Mouse (Mus musculus) CH12.LX (cell line): ENCODE data around the gene Yars. TPM values are rescaled to one million over a fixed set of nuclear protein-coding genes. Genes with fewer than 3 reads are reported as not detected.

ENCODE experiments used
- DNase-seq: peaks from one replicate; pipeline ENCODE4 v3.0.0-alpha.2; 2013; ENCODE audit errors: extremely low read depth
- H3K27ac ChIP-seq: 2 replicates; pipeline ENCODE4 v1.5.1; 2012; ENCODE audit warnings: low read depth, mild to moderate bottlenecking, control low read depth, moderate library complexity; ENCODE audit not compliant: insufficient read depth
- H3K27me3 ChIP-seq: replicated peaks from 2 replicates; pipeline ENCODE3; 2012; ENCODE audit warnings: inconsistent platforms
- H3K36me3 ChIP-seq, 2 experiments: replicated peaks in 1 of 2; 2 replicates each; pipeline versions ENCODE3 to v1.6.1; 2012; ENCODE audit warnings: inconsistent platforms in 1 of 2, low read length in 1 of 2, mild to moderate bottlenecking in 1 of 2, mixed read lengths in 1 of 2, moderate library complexity in 1 of 2; ENCODE audit not compliant: control insufficient read depth in 1 of 2, insufficient read depth in 1 of 2
- H3K4me1 ChIP-seq, 2 experiments: 2 replicates each; pipeline ENCODE4 v1.6.1; 2012; ENCODE audit warnings: inconsistent platforms in 1 of 2, moderate library complexity in 1 of 2; ENCODE audit not compliant: insufficient read depth in 2 of 2, control insufficient read depth in 1 of 2
- H3K4me2 ChIP-seq: 2 replicates; pipeline ENCODE4 v1.6.1; 2012; ENCODE audit warnings: low read depth, mild to moderate bottlenecking, control low read depth; ENCODE audit not compliant: poor library complexity, insufficient read depth, severe bottlenecking
- H3K4me3 ChIP-seq, 3 experiments: fragments of 150-350 bp in 1 of 3; sonication (generic) in 1 of 3; replicated peaks in 1 of 3; 2 replicates each; pipeline versions ENCODE3 to v1.5.1; 2011 to 2012; ENCODE audit warnings: low read depth in 2 of 3, low read length in 2 of 3, mild to moderate bottlenecking in 2 of 3, moderate library complexity in 2 of 3, control low read depth in 1 of 3, improper control_type of control experiment in 1 of 3, inconsistent platforms in 1 of 3, mixed read lengths in 1 of 3; ENCODE audit not compliant: poor library complexity in 1 of 3
- H3K79me2 ChIP-seq: replicated peaks from 2 replicates; pipeline ENCODE4 v1.6.1; 2012; ENCODE audit warnings: mild to moderate bottlenecking, moderate library complexity; ENCODE audit not compliant: control insufficient read depth, poor library complexity, insufficient read depth, severe bottlenecking; ENCODE audit errors: extremely low read depth
- H3K9ac ChIP-seq: 2 replicates; pipeline ENCODE4 v1.6.1; 2012; ENCODE audit warnings: low read depth, mild to moderate bottlenecking, control low read depth, moderate library complexity; ENCODE audit not compliant: insufficient read depth
- H3K9me3 ChIP-seq: replicated peaks from 2 replicates; pipeline ENCODE3; 2012; ENCODE audit warnings: low read length, inconsistent platforms, mixed read lengths
- BHLHE40 ChIP-seq: IDR thresholded peaks from 2 replicates; pipeline ENCODE4 v1.6.1; 2011; ENCODE audit warnings: mild to moderate bottlenecking, low read depth, low read length, improper control_type of control experiment
- CHD1 ChIP-seq: IDR thresholded peaks from 2 replicates; pipeline ENCODE4 v1.6.1; 2012; ENCODE audit warnings: low read depth, low read length, improper control_type of control experiment, inconsistent platforms
- CHD2 ChIP-seq: IDR thresholded peaks from 2 replicates; pipeline ENCODE4 v1.6.1; 2011; ENCODE audit warnings: low read length, improper control_type of control experiment
- CTCF ChIP-seq, 2 experiments: IDR thresholded peaks in 1 of 2; conservative IDR thresholded peaks in 1 of 2; 2 replicates each; pipeline ENCODE4 v1.5.1; 2011 to 2012; ENCODE audit warnings: low read depth in 2 of 2, low read length in 2 of 2, improper control_type of control experiment in 1 of 2, inconsistent platforms in 1 of 2, mild to moderate bottlenecking in 1 of 2, moderate library complexity in 1 of 2
- ELF1 ChIP-seq: IDR thresholded peaks from 2 replicates; pipeline ENCODE4 v1.6.1; 2014; ENCODE audit warnings: low read depth, mild to moderate bottlenecking, inconsistent platforms, low read length, improper control_type of control experiment
- EP300 ChIP-seq: IDR thresholded peaks from 2 replicates; pipeline ENCODE4 v1.6.1; 2011; ENCODE audit warnings: low read length, improper control_type of control experiment
- ETS1 ChIP-seq: conservative IDR thresholded peaks from 2 replicates; pipeline ENCODE4 v1.6.1; 2012; ENCODE audit warnings: low read depth, mild to moderate bottlenecking, inconsistent platforms, low read length, improper control_type of control experiment, moderate library complexity
- GABPA ChIP-seq: IDR thresholded peaks from 2 replicates; pipeline ENCODE4 v1.6.1; 2012; ENCODE audit warnings: low read depth, low read length, improper control_type of control experiment, inconsistent platforms; ENCODE audit not compliant: insufficient replicate concordance
- HCFC1 ChIP-seq: IDR thresholded peaks from 2 replicates; pipeline ENCODE4 v1.6.1; 2012; ENCODE audit warnings: low read depth, mild to moderate bottlenecking, inconsistent platforms, low read length, improper control_type of control experiment
- IRF4 ChIP-seq: IDR thresholded peaks from 2 replicates; pipeline ENCODE4 v1.6.1; 2014; ENCODE audit warnings: low read depth, mild to moderate bottlenecking, inconsistent platforms, low read length, improper control_type of control experiment
- JUND ChIP-seq: conservative IDR thresholded peaks from 2 replicates; pipeline ENCODE4 v1.6.1; 2011; ENCODE audit warnings: low read depth, low read length, improper control_type of control experiment
- MAFK ChIP-seq: IDR thresholded peaks from 2 replicates; pipeline ENCODE4 v1.6.1; 2011; ENCODE audit warnings: low read length, improper control_type of control experiment; ENCODE audit not compliant: insufficient replicate concordance
- MAX ChIP-seq: IDR thresholded peaks from 2 replicates; pipeline ENCODE4 v1.6.1; 2011; ENCODE audit warnings: low read length, improper control_type of control experiment
- MAZ ChIP-seq: IDR thresholded peaks from 2 replicates; pipeline ENCODE4 v1.6.1; 2012; ENCODE audit warnings: low read depth, mild to moderate bottlenecking, inconsistent platforms, low read length, improper control_type of control experiment, moderate library complexity
- MYC ChIP-seq: IDR thresholded peaks from 2 replicates; pipeline ENCODE4 v1.6.1; 2011; ENCODE audit warnings: low read depth, mild to moderate bottlenecking, improper control_type of control experiment, low read length
- NELFE ChIP-seq: IDR thresholded peaks from 2 replicates; pipeline ENCODE4 v1.6.1; 2011; ENCODE audit warnings: low read depth, low read length, improper control_type of control experiment
- PAX5 ChIP-seq: IDR thresholded peaks from 2 replicates; pipeline ENCODE4 v1.6.1; 2012; ENCODE audit warnings: low read length, inconsistent platforms, mixed read lengths
- POLR2A ChIP-seq: IDR thresholded peaks from 2 replicates; pipeline ENCODE4 v1.6.1; 2011; ENCODE audit warnings: low read depth, mild to moderate bottlenecking, improper control_type of control experiment, low read length
- POLR2AphosphoS2 ChIP-seq: IDR thresholded peaks from 2 replicates; pipeline ENCODE4 v1.6.1; 2011; ENCODE audit warnings: low read depth, low read length, improper control_type of control experiment
- RAD21 ChIP-seq: IDR thresholded peaks from 2 replicates; pipeline ENCODE4 v1.6.1; 2011; ENCODE audit warnings: low read depth, mild to moderate bottlenecking, low read length, improper control_type of control experiment, moderate library complexity
- RCOR1 ChIP-seq: conservative IDR thresholded peaks from 2 replicates; pipeline ENCODE4 v1.6.1; 2012; ENCODE audit warnings: low read depth, mild to moderate bottlenecking, inconsistent platforms, low read length, improper control_type of control experiment
- SIN3A ChIP-seq: IDR thresholded peaks from 2 replicates; pipeline ENCODE4 v1.6.1; 2012; ENCODE audit warnings: low read length, improper control_type of control experiment, inconsistent platforms
- UBTF ChIP-seq: IDR thresholded peaks from 2 replicates; pipeline ENCODE4 v1.6.1; 2012; ENCODE audit warnings: low read depth, mild to moderate bottlenecking, inconsistent platforms, low read length, improper control_type of control experiment, moderate library complexity
- USF2 ChIP-seq: conservative IDR thresholded peaks from 2 replicates; pipeline ENCODE4 v1.6.1; 2011; ENCODE audit warnings: low read depth, low read length, improper control_type of control experiment
- ZC3H11A ChIP-seq: IDR thresholded peaks from 2 replicates; pipeline ENCODE4 v1.6.1; 2012; ENCODE audit warnings: low read depth, mild to moderate bottlenecking, inconsistent platforms, low read length, improper control_type of control experiment
- ZMIZ1 ChIP-seq: IDR thresholded peaks from 2 replicates; pipeline ENCODE4 v1.6.1; 2012; ENCODE audit warnings: low read depth, mild to moderate bottlenecking, inconsistent platforms, low read length, improper control_type of control experiment
- ZNF384 ChIP-seq: IDR thresholded peaks from 2 replicates; pipeline ENCODE4 v1.6.1; 2012; ENCODE audit warnings: low read depth, low read length, improper control_type of control experiment, inconsistent platforms
- dilution Hi-C: fragments of 300-500 bp; cut with MboI; formaldehyde crosslinking; loops from 2 replicates; pipeline ENCODE4 v1.14.3; 2020; ENCODE audit warnings: low sequenced_read_pairs; ENCODE audit not compliant: extremely low pct_unique_long_range_greater_than_20kb, extremely low pct_ligation_motif_present
- in situ Hi-C: fragments of 300-500 bp; cut with MboI; formaldehyde crosslinking; loops from 3 replicates; pipeline ENCODE4 v1.14.3; 2019; ENCODE audit warnings: low sequenced_read_pairs, low pct_ligation_motif_present, low pct_unique_long_range_greater_than_20kb, mixed read lengths
- polyA plus RNA-seq: library from polyadenylated mRNA; unstranded; fragments of >175 nt; gene quantifications from 2 replicates; pipeline ENCODE4 v1.2.1, GENCODE M21; 2012; ENCODE audit warnings: low read depth; ENCODE audit not compliant: insufficient read length
- total RNA-seq, 2 experiments: library from RNA; depleted of rRNA; stranded (reverse); fragments of 300-350 nt in 1 of 2; fragments of >200 nt in 1 of 2; gene quantifications; 2 replicates each; pipeline ENCODE4 v1.2.3; 2012 to 2014

The Yars gene
- total and polyA plus RNA-seq, 3 experiments: 96.3 to 207 (median 180) TPM

DNA sequence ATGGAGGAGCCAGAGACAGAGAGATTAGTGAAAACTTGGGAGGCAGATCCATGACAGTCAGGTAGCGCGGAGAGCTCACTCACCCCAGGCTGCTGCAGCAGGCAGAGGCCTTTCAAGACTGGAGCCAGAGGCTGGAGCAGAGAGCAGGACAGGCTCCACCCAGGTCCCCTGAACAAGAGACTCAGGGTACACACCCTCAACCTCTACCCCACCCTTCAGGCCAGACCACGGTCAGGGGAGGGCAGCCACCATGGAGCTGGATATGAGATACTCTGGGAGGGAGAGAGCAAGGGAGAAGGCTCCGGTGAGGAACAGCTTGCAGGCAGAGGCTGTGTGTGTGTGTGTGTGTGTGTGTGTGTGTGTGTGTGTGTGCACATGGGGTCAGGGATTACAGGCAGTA is 76.6 kb downstream of the Yars start:
- H3K9ac ChIP-seq: no peak overlapping the region
- H3K27ac ChIP-seq: no peak overlapping the region
- H3K9me3 ChIP-seq: no peaks in the 10 kb centered on the region
- H3K4me3 ChIP-seq: no peak overlapping the region
- DNase-seq: no peak
- in situ Hi-C loops (no loop called here), dilution Hi-C loops (no loop called here)
- no peak overlapping the region for H3K4me2 ChIP-seq
- H3K27me3 ChIP-seq: no peaks in the 10 kb centered on the region
- no peaks in the 10 kb centered on the region for H3K79me2 ChIP-seq
- H3K4me1 ChIP-seq: peaks cover 20 to 30% of the 10 kb centered on the region in 2 experiments
- no peaks in the 10 kb centered on the region for H3K36me3 ChIP-seq
- TF ChIP-seq MYC (no peak), ZC3H11A (no peak), GABPA (no peak), SIN3A (no peak), CHD2 (no peak), NELFE (no peak), POLR2AphosphoS2 (no peak), ETS1 (no peak), CTCF (conservative IDR thresholded peaks at IDR 0.05 in 1 of 2, IDR thresholded peaks at IDR 0.05 in 1 of 2; ENCODE audit: low read depth in 2 of 2, low read length in 2 of 2) (no peak), JUND (no peak), USF2 (no peak), RCOR1 (no peak), CHD1 (no peak)

GRCm38 (mm10) chr4:129266821-129267220 is 77.3 kb downstream of the Yars start:
- Histone ChIP-seq H3K79me2 (no peaks in the 10 kb centered on the region), H3K27me3 (no peaks in the 10 kb centered on the region), H3K9me3 (no peaks in the 10 kb centered on the region), H3K27ac (no peak overlapping the region), H3K36me3 (no peaks in the 10 kb centered on the region), H3K9ac (no peak overlapping the region), H3K4me3 (no peak overlapping the region), H3K4me1 (peaks cover 21 to 26% of the 10 kb centered on the region in 2 experiments), H3K4me2 (no peak overlapping the region)
- in situ Hi-C loops: no loop called here
- no peak for DNase-seq
- no peak for TF ChIP-seq GABPA
- dilution Hi-C loops: no loop called here

DNA sequence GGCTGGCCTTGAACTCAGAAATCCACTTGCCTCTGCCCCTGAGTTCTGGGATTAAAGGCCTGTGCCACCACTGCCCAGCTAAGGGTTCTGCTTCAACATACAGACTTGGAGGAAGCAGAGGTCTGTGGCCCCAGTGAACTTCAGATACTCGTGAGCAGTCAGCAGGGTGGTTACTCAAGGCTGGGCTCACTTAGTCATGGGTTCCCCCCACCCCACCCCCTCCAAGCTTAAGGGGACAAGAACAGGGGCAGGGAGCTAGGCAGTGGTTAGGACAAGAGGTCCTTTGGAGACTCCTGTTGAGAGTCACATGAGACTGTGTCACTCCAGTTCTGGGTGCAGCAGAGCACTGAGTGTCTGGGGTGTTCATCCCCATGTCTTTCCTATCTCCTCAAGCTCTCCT is 79.1 kb downstream of the Yars start:
- Histone ChIP-seq H3K79me2 (no peaks in the 10 kb centered on the region), H3K4me2 (no peak overlapping the region), H3K27me3 (no peaks in the 10 kb centered on the region)
- TF ChIP-seq ZC3H11A: no peak
- TF ChIP-seq ZMIZ1: no peak
- TF ChIP-seq IRF4: no peak
- no peak for TF ChIP-seq POLR2AphosphoS2
- TF ChIP-seq EP300: no peak
- TF ChIP-seq MAZ: no peak
- no peak for TF ChIP-seq HCFC1
- TF ChIP-seq JUND: no peak
- TF ChIP-seq MAX: no peak
- no peak for TF ChIP-seq CHD2
- no peak for TF ChIP-seq ZNF384
- no peak for TF ChIP-seq RAD21
- no peak for TF ChIP-seq ELF1
- no peak for TF ChIP-seq SIN3A
- no peak for TF ChIP-seq BHLHE40
- no peak for TF ChIP-seq PAX5
- no peak for TF ChIP-seq MAFK
- no peak for TF ChIP-seq POLR2A
- TF ChIP-seq UBTF: no peak
- TF ChIP-seq, all 38 proteins: peak for 0
- no peak overlapping the region for H3K9ac ChIP-seq
- H3K27ac ChIP-seq: no peak overlapping the region
- no peaks in the 10 kb centered on the region for H3K36me3 ChIP-seq
- H3K4me1 ChIP-seq: peaks cover 13 to 16% of the 10 kb centered on the region in 2 experiments
- in situ Hi-C loops: no loop called here
- DNase-seq: no peak
- dilution Hi-C loops: no loop called here
- H3K4me3 ChIP-seq: no peak overlapping the region
- H3K9me3 ChIP-seq: no peaks in the 10 kb centered on the region
